Mouse (Mus musculus): ENCODE data around the gene Exog.

Gene Exog

DNA sequence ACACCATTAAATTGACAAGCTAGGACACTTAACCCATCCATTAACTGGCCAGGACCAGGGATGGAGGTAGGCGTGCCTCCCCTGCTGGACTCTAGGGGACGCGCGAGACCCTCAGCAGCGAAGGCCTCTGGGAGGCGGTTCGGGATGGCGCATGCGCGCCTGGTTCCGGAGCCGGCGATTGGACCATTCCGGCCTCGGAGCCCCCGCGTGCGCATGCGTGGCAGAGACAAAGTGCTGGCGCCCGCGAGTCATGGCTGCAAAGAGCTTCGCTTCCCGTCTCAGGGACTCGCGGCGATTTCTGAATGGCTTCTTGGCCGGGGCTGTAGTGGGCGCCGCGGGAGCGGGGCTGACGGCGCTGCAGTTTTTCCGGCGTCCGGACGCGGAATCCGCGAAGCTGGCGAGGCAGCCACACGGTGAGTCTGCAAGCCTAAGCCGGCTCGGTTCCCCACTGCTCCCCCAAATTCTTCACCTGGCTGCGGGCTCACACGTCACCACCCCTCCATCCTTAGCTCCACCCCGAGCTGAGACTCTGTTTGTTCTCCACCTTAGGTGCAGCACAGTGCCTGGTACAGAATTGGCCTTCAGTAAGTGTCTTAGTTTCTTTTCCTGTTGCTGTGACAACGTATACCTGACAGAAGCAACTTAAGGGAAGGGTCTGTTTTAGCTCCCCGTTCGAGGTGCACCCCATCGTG, at the start of gene Exog:
Gene Exog (plus strand): TSS at position 206 of the 692 bp plus-strand sequence.
- DNase-seq = peak; percentile 96 to 98

DNA sequence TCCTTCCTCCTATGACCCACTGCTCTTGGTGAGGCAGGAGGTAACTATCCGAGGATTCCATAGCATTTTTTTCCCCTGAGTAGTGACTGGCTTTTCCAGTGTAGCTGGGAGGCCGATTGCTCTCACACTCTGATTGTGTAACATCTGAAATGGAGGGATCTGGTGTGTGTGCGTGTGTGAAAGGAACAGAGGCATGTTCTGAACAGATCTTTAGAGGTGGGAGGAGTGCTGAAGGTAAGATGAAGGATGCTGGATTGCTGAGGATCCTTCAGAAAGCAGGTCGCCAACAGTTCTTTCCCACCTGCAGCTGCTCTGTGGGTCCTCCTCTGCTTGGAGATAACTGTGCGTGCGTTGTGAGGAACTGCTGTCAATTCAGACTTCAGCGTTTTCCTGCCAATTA, 43.4 kb upstream of the Exog start:
- peak; percentile 22 to 44 for DNase-seq

- peak; percentile 94 to 96 for DNase-seq
These were observed 42.9 kb upstream of the Exog start, which contains the start of gene Acvr2b for GRCm38 (mm10) chr9:119401801-119402214. Gene Acvr2b, plus strand, starts transcription at chr9:119402118.

GRCm38 (mm10) chr9:119402253-119403235, 42.2 kb upstream of the Exog start:
- DNase-seq = peak; percentile 42 to 48

DNA sequence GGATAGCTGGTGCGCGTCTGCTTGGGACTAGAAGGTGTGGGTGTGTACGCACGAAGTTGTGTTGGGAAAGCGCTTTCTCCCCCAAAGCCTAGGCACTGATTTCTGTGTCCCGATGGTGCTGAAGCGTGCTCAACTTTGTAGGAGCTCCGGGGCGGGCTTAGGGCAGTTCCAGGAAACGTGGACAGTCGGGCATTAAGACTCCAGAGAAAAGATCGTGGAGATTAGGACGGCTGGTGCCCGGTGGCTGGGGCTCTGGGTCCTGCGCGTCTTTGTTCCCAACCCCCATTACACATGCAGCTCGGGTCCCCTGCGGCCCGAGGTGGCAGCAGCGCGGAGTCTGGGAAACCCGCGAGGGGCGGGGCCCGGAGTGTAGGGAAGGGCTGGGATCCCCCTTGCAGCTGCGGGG, 41.5 kb upstream of the Exog start:
- DNase-seq = peak; percentile 47 to 51

- DNase-seq = no peak
These were observed 40.7 kb upstream of the Exog start for GRCm38 (mm10) chr9:119404090-119404489.

DNA sequence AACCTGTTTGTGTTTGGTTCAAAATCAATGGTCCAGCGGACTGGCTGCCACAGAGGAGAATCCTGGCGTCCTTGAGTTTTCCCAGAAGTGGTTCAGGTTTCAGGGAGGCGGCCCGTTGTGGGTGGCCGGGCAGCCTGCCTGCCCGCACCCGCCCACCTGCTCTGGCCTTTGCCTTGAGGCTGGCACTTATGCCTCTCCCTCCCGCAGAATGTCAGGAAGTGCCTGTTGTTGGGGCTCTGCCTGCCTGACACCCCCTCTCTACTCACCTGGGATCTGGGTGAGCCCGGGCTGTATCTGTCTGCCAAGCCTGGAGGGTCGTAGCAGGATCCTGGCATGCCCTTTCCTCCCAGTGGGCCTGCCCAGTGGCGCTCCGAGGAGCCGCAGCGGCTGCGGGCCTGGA, 36.9 kb upstream of the Exog start:
- peak in 1 of 2 experiments; percentile 43 for DNase-seq

DNA sequence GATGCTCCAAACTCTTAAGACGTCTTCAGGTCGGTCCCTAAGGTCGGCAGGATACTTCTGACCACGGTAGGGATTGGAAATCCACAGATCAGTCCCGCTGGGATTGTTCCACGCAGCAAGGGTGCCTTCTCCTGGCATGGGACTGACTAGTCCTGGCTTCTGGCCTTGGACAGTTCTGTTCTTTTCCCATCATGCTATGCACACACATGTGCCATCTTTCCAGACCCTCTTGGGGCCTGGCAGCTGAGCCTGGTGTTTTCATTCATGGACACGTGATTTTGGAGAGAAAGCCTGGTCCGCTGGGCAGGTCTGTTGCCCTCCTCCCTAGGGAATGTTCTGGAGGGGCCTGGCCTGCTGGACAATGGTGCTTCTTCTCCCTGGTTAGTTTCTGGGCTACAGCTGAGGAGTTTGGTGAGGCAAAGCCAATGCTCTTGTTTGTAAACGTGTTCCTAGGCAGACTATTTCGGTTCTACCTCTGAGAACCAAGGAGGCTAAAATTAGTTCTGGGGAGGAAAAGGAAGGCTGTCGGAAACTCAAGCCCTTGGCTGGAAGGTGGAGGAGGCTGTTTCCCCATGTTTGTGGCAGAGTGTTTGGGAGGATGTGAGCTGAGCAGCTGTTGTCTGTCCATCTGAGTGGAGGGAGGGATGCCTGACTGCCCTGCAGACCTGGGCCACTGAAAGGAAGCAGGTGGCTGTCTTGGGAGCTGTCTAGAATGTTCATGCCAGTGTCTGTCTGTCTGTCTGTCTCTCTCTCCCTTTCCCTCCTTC, 35.7 kb upstream of the Exog start:
- no peak for DNase-seq

DNA sequence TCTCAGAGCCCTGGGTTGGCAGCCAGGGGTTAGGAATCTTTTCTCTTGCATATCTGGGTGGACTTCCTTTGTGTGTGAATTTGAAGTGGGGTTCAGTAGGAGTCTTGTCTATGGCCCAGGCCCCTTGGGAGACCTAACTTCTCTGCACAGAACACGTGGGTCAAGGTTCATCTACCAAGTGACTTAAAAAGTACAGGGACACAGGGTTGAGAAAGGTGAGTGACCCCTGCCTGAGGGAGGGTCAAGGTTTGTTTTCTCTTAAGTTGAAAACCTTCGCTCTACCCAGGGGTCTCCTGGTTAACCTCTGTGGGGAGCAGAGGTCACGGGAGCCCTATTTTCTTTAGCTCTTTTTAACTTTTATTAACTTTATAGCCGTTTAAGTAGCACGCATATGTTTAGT, 34.9 kb upstream of the Exog start:
- DNase-seq = no peak

DNA sequence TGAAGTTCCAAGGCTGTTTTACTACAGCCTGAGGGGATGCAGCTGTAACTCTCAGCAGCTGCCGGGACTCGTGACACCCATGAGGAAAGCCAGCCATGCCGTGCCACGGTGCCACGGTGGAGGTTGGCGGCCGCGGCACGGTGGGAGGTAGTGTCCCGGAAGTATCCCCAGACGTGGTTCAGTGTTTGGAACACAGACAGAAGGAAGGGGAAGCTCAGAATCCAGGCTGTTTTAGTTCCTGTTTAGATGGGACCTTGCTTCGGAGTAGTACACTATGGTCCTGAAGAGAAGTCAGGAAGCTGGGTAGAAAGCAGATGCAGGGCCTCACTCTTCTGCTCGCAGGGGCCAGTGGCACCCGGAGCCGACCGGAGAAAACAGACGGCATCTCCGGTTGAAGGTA, 26.7 kb upstream of the Exog start:
- DNase-seq = no peak

GRCm38 (mm10) chr9:119419852-119420438, 24.8 kb upstream of the Exog start:
- DNase-seq = no peak

DNA sequence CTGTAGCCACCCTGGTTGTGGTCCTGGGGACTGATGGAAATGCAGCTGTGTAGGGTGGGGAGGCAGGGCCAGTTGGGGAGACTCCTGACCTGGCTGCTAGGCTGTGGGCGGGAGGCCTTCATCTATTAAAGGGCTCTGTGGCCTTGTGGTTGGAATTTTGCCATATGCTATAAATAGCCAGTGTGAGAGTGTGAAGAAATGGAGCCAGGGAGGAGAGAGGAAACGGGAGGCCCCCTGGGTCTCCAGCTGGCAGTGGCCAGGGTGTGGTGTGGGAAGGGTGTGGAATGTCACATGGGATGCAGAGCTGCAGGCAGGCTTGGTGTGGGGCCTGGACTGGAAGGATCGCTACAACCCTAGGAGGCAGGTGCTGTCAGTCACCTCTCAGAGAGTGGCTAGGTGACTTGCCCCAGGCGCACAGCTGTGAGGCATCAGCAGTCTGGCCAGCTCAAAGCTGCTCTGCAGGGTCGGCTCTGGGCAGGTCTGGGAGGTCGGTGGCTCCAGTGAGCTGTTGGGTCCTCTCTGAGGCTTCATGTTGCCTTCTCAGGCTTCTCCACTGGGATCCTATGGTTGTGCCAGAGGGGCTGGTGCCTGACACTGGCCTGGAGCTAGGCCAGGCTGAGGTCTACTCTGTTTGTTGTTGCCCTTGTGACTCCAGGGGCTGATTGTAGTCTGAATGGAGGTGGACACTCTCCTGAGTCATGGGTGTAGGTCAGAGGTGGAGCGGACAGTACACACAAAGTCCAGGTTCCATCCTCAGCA, 19.3 kb upstream of the Exog start:
- peak; percentile 54 to 69 for DNase-seq

GRCm38 (mm10) chr9:119425976-119426415, 18.7 kb upstream of the Exog start:
- peak; percentile 62 to 67 for DNase-seq

DNA sequence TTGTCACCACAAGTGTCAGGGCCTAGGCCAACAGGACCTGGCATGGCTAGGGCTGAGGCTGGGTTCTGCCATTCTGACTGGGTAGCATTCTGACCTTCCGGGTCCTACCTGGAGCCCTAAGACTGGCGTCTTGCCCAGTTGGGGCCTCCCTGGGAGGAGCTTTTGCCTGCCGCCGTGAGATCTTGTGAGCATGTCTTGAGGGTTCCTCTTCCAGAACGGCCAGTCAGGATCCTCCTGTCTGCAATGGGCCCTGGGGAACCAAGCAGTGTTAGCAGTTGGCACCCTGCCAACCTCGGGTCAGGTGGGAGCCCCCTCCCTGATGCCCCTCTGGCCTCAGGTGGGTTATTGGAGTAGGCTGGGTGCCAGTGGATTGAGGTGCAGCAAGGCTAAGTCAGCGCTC, 18.3 kb upstream of the Exog start:
- DNase-seq = peak in 1 of 2 experiments; percentile 41

- DNase-seq = peak; percentile 83 to 85
These were observed 14.4 kb upstream of the Exog start for GRCm38 (mm10) chr9:119430311-119430710.

DNA sequence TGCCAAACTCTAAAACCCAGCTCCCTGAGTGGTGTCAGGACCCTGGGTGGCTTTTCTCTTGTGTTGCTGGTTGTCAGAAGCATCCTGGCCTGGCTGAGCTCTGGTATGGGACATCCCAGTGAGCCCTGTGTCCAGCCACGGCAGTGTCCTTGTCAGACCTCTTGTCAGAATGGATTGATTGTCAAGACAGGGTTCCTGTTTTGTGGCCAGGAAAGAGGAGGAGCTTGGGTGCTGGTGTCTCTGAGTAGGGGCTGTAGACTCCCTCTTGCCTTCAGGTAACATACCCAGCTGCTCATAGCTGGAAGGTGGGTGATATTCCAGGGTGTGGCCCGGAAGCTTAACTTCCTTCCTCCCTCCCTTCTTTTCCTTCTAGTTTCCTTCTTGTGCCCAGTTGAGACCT, 8.9 kb upstream of the Exog start:
- DNase-seq = no peak

DNA sequence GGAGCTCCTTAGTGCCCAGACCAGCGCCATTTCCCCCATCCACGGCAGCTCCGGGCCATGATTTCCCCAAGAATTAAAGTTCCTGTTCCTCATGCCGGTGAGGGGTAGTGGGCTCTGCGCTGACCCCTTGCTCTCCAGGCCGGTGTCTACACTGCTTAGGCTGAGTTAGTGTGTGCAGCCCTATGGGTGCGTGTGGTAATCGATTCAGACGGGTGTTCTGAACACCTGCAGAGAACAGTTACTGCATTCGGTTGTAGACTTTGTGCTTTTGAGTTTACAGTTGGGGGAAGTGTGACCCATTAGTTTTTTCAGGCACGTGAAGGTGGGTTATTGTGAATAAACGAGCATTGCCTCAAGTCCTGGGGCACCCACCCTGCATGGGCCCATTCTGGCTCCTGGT, 6.7 kb upstream of the Exog start:
- no peak for DNase-seq

DNA sequence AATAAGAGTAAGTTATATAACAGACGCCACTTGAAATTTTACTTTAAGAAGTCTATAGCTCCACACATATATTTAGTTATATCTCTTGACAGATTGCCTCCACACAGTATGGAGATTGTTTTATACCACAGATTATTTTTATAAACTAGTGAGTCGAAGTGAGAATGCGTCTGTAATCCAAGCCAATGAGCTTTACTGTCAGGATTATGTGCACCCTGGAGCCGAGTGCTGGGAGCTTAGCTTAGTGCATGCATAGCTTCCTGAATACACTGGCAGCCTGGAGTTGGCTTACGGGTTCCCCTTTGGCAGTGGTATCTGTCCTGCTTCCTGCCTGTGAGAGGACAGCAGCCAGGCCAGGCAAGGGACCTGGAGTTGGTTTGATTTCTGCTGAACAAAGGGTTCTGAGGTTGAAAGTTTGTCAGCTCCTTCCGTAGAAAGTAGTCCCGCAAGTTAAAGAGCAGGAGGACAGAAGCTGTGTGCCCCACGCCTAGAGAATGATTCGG, 6.2 kb upstream of the Exog start:
- no peak for DNase-seq

DNA sequence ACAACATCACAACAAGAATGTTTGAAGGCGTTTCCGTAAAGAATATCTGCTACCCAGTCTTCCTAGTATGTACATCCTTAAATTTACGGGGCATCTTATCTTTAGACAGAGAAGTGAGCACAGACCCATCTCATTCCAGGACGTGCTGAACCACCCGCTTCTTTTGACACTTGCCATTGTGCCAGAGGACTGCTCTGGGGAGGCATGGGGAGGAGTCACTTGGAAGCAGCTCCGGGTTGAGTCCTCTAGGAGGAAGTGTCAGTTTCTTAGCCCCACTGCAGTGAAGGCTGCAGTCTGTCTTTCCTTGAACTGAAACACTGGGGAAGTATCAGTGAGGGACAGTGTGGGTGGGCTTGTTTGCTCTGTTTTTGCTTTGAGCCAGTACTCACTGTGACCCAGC, 994 bp downstream of the Exog start:
- DNase-seq = no peak

GRCm38 (mm10) chr9:119455967-119456366, 11.2 kb downstream of the Exog start:
- DNase-seq = no peak

GRCm38 (mm10) chr9:119457122-119457521, 12.4 kb downstream of the Exog start:
- DNase-seq = no peak
